Mouse (Mus musculus) urinary bladder, adult 18-20 months (tissue): ENCODE measurements around the gene Wnt2.

Experiments used
- DNase-seq, 2 experiments: peaks; one replicate each; pipeline ENCODE4 v3.0.0; 2022; ENCODE audit warnings: low spot score in 2 of 2, mixed read lengths in 2 of 2

Wnt2 gene

DNA sequence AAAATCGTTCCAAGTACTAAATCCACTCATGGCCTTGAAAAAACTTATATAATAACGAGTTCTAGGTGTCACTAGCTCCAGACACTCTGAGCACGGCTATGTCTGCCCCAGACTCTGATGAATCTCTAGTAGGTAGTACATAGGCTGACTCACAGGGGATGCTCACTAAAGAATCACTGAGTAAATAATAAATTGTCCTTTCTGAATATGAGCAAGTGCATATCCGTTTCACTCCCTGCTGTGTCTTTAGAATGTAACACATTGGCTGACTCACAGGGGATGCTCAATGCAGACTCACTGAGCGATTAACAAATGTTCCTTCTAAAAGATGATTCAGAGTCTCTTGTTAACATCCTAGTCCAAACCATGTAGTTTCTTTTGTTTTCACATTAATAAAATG lies 52.1 kb downstream of the Wnt2 start:
- DNase-seq, result no peak

DNA sequence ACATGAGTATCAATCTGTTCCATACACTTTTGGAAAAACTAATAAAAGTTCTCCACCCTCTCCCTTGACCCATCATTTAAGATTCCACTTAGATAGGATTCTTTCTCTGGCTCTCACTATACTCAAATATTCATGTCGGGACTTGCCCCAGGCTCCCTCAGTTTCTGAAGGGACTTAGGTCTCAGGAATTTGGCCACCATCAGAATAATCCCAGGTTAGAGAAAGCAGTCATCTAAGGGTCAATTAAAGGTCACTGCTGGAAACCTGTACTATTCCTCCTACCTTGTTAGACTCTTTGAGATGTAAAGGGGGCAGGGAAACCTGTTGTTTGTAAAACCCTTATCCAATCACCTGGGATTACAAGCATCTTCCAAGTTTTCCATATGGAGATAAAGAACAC lies 53.2 kb downstream of the Wnt2 start:
- no peak for DNase-seq

DNA sequence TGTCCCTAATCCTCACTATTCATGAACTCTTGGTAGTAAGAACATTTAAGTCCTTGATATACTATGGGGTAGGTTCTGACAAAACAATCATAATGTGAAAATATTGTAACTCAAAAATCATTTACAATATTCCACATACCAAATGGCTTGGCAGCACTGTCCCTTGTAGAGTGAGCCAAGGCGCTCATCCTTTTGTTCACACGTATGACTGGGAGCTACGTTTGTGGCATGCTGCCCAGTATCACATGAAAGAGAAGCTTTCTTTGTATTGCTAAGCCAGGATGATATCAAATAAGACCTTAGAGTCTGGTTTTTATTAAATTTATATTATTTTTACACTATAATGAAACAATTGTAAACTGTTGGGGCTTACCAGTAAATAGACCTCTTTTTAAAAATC lies 56.0 kb downstream of the Wnt2 start:
- DNase-seq, result no peak

DNA sequence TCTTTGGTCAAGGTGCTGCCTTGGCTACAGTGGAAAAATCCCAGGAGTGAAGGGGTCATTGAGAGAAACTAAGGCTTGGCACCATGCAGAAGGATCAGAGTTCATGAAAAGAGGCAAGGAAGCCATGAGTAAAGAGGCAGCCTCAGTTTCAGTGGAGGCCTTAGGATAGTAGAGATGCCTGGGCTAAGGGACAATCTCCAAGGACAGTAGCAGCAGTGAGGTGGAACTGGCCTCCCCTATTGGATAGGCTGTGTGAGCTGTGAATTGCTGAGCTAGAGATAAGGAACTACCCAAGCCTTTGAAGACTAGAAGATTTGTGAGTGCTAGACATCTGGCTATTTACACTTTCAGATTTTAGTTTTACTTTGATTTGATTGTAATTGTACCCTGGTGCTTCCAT lies 59.0 kb downstream of the Wnt2 start:
- DNase-seq, result no peak

DNA sequence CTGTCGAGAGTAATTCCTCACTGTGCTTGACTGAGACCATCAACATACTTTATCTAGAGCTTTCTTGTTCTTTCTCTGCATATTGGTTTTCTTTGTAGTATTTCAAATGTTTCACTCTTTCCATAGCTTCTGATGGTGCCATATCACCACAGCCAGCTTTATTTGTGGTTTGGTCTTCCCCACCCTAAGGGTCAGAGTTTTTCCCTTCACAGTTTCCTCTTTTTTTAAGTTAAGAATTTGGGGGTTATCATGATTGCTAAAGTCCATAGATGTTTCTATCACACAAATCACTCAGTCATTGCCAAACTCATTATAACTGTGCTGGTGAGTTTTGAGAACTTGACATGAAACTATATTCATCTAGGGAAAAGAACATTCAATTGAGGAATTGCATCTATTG lies 60.6 kb downstream of the Wnt2 start:
- DNase-seq, result no peak

DNA sequence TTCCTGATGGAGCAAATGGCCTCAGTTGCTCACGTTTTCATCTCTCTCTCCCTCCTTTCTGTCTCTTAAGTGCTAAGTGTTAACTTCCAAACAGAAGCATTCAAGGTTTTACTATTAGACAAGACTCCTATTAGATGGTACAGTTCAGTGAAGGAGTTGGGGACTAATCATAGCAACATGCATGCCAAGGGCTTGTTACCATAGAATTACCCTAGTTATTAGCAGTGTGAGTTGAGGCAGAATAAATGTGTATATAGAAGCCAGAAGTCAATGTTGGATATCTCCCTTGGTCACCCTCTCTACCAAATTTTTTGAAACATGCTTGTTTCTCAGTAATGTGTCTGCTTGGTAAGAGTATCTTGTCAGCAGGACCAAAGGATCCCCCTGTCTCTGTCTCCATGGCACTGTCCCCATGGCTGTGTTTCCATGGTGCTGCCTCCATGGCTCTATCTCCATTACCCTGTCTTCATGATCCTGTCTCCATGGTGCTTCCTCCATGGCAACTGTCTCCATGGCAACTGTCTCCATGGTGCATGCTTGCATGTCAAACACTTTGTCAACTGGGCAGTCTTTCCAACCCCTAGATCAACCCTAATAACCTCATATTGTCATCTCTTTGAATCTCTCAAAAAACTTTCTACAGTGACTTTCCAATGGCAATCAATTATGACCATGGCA lies 61.8 kb downstream of the Wnt2 start:
- DNase-seq, result no peak

DNA sequence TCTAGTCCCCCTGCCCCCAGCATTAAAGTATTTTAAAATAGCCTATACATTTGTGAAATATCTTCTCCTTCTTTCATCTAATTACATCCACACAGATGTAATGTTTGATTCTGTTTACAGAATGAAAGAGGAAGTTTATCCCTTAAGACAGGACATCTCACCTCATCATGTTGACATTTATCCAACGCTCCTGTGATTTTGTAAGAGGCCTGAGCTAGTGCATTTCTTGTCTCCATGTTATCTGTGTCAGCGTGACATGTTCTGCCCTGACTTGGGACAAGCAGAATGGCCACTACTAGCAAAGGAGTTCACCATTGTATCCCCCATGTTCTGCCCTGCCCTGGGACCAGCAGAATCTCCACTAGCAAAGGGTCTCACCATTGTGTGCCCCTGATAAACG lies 66.9 kb downstream of the Wnt2 start:
- no peak for DNase-seq

DNA sequence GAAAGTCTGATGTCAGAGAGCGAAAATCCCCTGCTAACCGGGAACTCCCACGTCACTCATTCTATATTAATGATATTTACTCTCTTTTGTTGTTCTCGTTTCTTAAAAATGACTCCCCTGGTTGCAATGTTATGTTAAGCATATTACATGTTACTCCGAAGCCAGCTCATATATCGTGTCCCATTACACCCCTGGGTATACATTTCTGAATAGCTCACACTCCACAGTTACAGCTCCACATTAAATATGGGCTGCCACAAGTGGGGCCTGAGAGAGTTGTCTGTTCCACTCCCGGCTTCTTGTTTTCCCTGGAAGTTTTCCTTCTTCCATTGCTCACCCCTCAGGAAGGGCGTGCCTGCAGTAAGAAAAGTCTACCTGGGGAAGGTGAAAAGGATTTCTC lies 78.6 kb downstream of the Wnt2 start:
- no peak for DNase-seq

DNA sequence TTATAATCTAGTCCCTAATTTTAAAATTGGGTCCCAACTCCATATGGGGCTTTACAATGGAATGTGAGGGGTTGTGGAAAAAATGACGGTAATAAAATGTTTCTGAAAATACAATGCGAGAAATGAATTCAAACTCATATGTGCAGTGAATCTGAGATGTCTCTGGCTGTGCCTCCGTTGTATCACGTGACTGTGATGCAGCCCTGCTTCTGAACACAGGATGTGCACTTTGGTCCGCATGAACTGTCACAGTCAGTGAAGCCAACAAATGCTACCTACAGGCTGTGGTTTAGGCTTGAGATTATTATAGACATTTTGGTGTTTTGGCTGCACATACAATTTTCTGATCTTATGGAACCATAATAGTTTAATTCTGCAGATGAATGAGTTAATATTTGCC lies 81.3 kb downstream of the Wnt2 start:
- DNase-seq, result no peak

DNA sequence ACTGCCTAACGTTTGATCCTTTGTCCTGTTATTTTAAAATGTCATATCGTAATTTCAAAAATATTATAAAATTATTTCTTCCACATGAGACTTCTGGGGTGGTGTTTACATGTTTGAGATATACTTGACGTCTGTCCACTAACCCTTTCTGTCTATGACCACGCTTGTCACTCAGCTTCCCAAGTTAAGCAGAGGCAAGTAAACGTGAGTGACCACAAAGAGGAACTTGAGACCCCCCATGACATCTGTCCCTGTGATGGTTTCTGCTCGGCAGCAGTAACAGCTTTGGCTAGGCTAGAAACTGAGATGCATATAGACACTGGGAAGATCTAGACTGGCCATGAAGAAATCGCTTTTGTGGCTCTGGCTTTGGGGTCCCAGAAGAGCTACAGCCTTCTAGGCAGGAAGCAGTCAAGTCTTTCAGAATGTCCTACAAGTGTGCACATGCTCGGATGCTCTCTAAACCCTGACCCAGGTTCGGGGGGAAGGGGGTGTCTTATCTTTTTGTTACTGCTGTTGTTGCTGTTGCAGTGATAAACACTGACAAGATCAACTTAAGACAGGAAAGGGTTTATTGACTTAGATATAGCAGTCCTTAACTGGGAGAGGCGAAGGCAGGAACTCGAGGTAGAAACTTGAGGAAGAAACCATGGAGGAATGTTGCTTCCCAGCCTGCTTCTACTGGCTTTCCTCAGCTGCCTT lies 83.1 kb downstream of the Wnt2 start:
- DNase-seq, result no peak

DNA sequence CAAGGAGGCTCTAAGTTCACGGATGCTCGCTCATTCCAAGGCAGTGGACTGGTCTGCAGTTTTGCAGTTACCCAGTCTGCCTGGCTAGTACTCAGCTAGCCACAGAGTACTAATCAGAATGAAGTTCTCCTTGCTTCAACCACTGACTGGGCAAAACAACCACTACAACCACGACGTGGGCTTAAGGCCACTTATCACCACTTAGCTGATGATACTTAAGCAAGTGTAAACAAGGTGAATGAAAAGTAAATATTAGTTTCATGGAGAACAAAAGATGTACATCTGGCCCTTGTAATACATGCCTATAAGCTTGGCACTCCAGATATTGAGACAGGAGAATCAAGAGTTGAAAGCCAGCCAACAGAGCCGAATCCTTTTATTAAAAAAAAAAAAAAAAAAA lies 83.9 kb downstream of the Wnt2 start:
- DNase-seq, result no peak

DNA sequence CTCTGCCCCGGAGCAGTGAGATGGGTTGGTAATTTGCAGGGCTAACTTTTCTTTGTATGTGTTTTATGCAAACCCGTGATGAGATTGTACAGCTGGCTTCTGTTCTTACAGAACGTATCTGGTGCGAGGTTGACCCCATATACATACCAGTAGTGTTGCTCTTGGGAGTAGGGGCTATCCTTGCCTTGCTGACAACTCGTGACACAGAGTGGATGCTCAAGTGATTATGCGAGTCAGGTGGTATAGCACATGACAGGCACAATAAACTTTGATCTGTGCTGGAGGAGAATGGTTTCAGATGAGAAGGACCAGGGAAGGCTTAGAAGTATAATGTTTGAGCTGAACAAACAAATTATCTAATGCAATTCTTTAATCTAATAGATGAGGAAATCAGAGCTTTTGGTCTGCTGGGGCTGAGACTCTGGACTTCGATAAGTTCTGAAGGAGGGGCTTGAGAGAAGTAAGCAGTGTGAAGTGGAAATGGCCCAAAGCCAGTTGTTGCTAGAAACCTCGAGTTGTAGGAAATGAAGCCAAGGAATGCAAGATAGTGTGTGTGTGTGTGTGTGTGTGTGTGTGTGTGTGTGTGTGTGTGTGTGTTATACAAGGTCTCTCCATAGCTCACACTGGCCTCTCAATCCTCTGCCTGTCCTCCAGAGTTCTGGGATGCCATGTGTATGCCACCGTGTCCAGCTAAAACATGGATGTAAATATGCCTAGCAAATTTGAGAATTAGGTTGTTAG lies 86.3 kb downstream of the Wnt2 start:
- no peak for DNase-seq

DNA sequence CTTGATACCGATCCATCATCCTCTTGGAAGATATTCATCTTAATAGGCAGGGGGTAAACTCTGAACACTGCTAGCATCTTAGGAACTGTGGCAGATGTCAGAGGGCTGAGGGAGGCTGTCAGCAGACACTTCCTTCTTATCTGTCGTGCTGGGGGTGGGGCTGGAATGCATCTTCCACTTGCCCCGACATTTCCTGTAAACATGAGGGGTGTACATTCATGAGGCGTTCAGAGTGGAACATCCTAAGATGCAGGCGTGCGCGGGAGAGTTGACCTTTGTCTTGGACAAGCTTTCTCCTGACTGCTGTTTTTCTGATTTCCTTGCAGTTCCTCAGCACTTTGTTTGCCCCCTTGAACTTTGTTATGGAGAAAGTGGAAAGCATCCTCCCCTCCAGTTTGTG lies 88.0 kb downstream of the Wnt2 start:
- DNase-seq, result no peak

DNA sequence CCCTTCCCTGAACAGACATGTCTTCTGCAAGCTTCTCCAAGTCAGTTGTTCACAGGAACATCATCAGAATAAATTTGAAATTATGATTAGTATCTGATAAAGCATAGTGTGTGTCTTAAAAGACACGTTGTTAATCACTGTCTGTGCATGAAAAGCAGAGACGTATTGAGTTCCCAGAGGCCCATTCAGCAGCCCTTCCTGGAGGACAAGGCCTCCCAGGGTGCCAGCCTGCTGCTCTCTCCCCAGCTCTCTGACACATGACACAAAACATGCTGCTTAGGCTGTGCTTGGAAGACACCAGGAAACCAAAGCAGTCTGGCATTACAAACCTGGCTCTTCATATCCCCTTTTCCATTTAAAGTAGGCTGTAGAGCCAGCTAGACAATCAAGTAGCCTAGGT lies 88.5 kb downstream of the Wnt2 start:
- DNase-seq, result no peak
